Mouse (Mus musculus) CH12.LX (cell line): Measurements from ENCODE around the gene Shmt1. TPM values are rescaled to one million over a fixed set of nuclear protein-coding genes. Genes with fewer than 3 reads are reported as not detected.
"Not testable (repeated sequence)": the region's sequence is repeated elsewhere in the genome, so short reads cannot be mapped to it uniquely, and the experiment has no call there.

Experiments
- DNase-seq: peaks from one replicate; pipeline ENCODE4 v3.0.0-alpha.2; 2013; ENCODE audit errors: extremely low read depth
- H3K27ac ChIP-seq: 2 replicates; pipeline ENCODE4 v1.5.1; 2012; ENCODE audit warnings: low read depth, mild to moderate bottlenecking, control low read depth, moderate library complexity; ENCODE audit not compliant: insufficient read depth
- H3K27me3 ChIP-seq: replicated peaks from 2 replicates; pipeline ENCODE3; 2012; ENCODE audit warnings: inconsistent platforms
- H3K36me3 ChIP-seq, 2 experiments: replicated peaks in 1 of 2; 2 replicates each; pipeline versions ENCODE3 to v1.6.1; 2012; ENCODE audit warnings: inconsistent platforms in 1 of 2, low read length in 1 of 2, mild to moderate bottlenecking in 1 of 2, mixed read lengths in 1 of 2, moderate library complexity in 1 of 2; ENCODE audit not compliant: control insufficient read depth in 1 of 2, insufficient read depth in 1 of 2
- H3K4me1 ChIP-seq, 2 experiments: 2 replicates each; pipeline ENCODE4 v1.6.1; 2012; ENCODE audit warnings: inconsistent platforms in 1 of 2, moderate library complexity in 1 of 2; ENCODE audit not compliant: insufficient read depth in 2 of 2, control insufficient read depth in 1 of 2
- H3K4me2 ChIP-seq: 2 replicates; pipeline ENCODE4 v1.6.1; 2012; ENCODE audit warnings: low read depth, mild to moderate bottlenecking, control low read depth; ENCODE audit not compliant: poor library complexity, insufficient read depth, severe bottlenecking
- H3K4me3 ChIP-seq, 3 experiments: fragments of 150-350 bp in 1 of 3; sonication (generic) in 1 of 3; replicated peaks in 1 of 3; 2 replicates each; pipeline versions ENCODE3 to v1.5.1; 2011 to 2012; ENCODE audit warnings: low read depth in 2 of 3, low read length in 2 of 3, mild to moderate bottlenecking in 2 of 3, moderate library complexity in 2 of 3, control low read depth in 1 of 3, improper control_type of control experiment in 1 of 3, inconsistent platforms in 1 of 3, mixed read lengths in 1 of 3; ENCODE audit not compliant: poor library complexity in 1 of 3
- H3K79me2 ChIP-seq: replicated peaks from 2 replicates; pipeline ENCODE4 v1.6.1; 2012; ENCODE audit warnings: mild to moderate bottlenecking, moderate library complexity; ENCODE audit not compliant: control insufficient read depth, poor library complexity, insufficient read depth, severe bottlenecking; ENCODE audit errors: extremely low read depth
- H3K9ac ChIP-seq: 2 replicates; pipeline ENCODE4 v1.6.1; 2012; ENCODE audit warnings: low read depth, mild to moderate bottlenecking, control low read depth, moderate library complexity; ENCODE audit not compliant: insufficient read depth
- H3K9me3 ChIP-seq: replicated peaks from 2 replicates; pipeline ENCODE3; 2012; ENCODE audit warnings: low read length, inconsistent platforms, mixed read lengths
- BHLHE40 ChIP-seq: IDR thresholded peaks from 2 replicates; pipeline ENCODE4 v1.6.1; 2011; ENCODE audit warnings: mild to moderate bottlenecking, low read depth, low read length, improper control_type of control experiment
- CHD2 ChIP-seq: IDR thresholded peaks from 2 replicates; pipeline ENCODE4 v1.6.1; 2011; ENCODE audit warnings: low read length, improper control_type of control experiment
- CTCF ChIP-seq, 2 experiments: IDR thresholded peaks in 1 of 2; conservative IDR thresholded peaks in 1 of 2; 2 replicates each; pipeline ENCODE4 v1.5.1; 2011 to 2012; ENCODE audit warnings: low read depth in 2 of 2, low read length in 2 of 2, improper control_type of control experiment in 1 of 2, inconsistent platforms in 1 of 2, mild to moderate bottlenecking in 1 of 2, moderate library complexity in 1 of 2
- E2F4 ChIP-seq: IDR thresholded peaks from 2 replicates; pipeline ENCODE4 v1.6.1; 2011; ENCODE audit warnings: low read depth, low read length, improper control_type of control experiment; ENCODE audit not compliant: insufficient replicate concordance
- ELF1 ChIP-seq: IDR thresholded peaks from 2 replicates; pipeline ENCODE4 v1.6.1; 2014; ENCODE audit warnings: low read depth, mild to moderate bottlenecking, inconsistent platforms, low read length, improper control_type of control experiment
- ETS1 ChIP-seq: conservative IDR thresholded peaks from 2 replicates; pipeline ENCODE4 v1.6.1; 2012; ENCODE audit warnings: low read depth, mild to moderate bottlenecking, inconsistent platforms, low read length, improper control_type of control experiment, moderate library complexity
- IRF4 ChIP-seq: IDR thresholded peaks from 2 replicates; pipeline ENCODE4 v1.6.1; 2014; ENCODE audit warnings: low read depth, mild to moderate bottlenecking, inconsistent platforms, low read length, improper control_type of control experiment
- JUN ChIP-seq: IDR thresholded peaks from 2 replicates; pipeline ENCODE4 v1.6.1; 2011; ENCODE audit warnings: low read depth, mild to moderate bottlenecking, low read length, improper control_type of control experiment, moderate library complexity; ENCODE audit not compliant: insufficient read depth
- MAFK ChIP-seq: IDR thresholded peaks from 2 replicates; pipeline ENCODE4 v1.6.1; 2011; ENCODE audit warnings: low read length, improper control_type of control experiment; ENCODE audit not compliant: insufficient replicate concordance
- MAX ChIP-seq: IDR thresholded peaks from 2 replicates; pipeline ENCODE4 v1.6.1; 2011; ENCODE audit warnings: low read length, improper control_type of control experiment
- MAZ ChIP-seq: IDR thresholded peaks from 2 replicates; pipeline ENCODE4 v1.6.1; 2012; ENCODE audit warnings: low read depth, mild to moderate bottlenecking, inconsistent platforms, low read length, improper control_type of control experiment, moderate library complexity
- MEF2A ChIP-seq: IDR thresholded peaks from 2 replicates; pipeline ENCODE4 v1.6.1; 2014; ENCODE audit warnings: low read depth, mild to moderate bottlenecking, inconsistent platforms, low read length, improper control_type of control experiment, borderline replicate concordance
- MXI1 ChIP-seq: IDR thresholded peaks from 2 replicates; pipeline ENCODE4 v1.6.1; 2011; ENCODE audit warnings: mild to moderate bottlenecking, low read depth, low read length, improper control_type of control experiment
- NELFE ChIP-seq: IDR thresholded peaks from 2 replicates; pipeline ENCODE4 v1.6.1; 2011; ENCODE audit warnings: low read depth, low read length, improper control_type of control experiment
- POLR2A ChIP-seq: IDR thresholded peaks from 2 replicates; pipeline ENCODE4 v1.6.1; 2011; ENCODE audit warnings: low read depth, mild to moderate bottlenecking, improper control_type of control experiment, low read length
- RAD21 ChIP-seq: IDR thresholded peaks from 2 replicates; pipeline ENCODE4 v1.6.1; 2011; ENCODE audit warnings: low read depth, mild to moderate bottlenecking, low read length, improper control_type of control experiment, moderate library complexity
- RCOR1 ChIP-seq: conservative IDR thresholded peaks from 2 replicates; pipeline ENCODE4 v1.6.1; 2012; ENCODE audit warnings: low read depth, mild to moderate bottlenecking, inconsistent platforms, low read length, improper control_type of control experiment
- SIN3A ChIP-seq: IDR thresholded peaks from 2 replicates; pipeline ENCODE4 v1.6.1; 2012; ENCODE audit warnings: low read length, improper control_type of control experiment, inconsistent platforms
- TBP ChIP-seq: conservative IDR thresholded peaks from 2 replicates; pipeline ENCODE4 v1.6.1; 2011; ENCODE audit warnings: low read depth, low read length, improper control_type of control experiment
- TCF12 ChIP-seq: IDR thresholded peaks from 2 replicates; pipeline ENCODE4 v1.6.1; 2014; ENCODE audit warnings: low read depth, mild to moderate bottlenecking, inconsistent platforms, low read length, improper control_type of control experiment
- USF2 ChIP-seq: conservative IDR thresholded peaks from 2 replicates; pipeline ENCODE4 v1.6.1; 2011; ENCODE audit warnings: low read depth, low read length, improper control_type of control experiment
- ZC3H11A ChIP-seq: IDR thresholded peaks from 2 replicates; pipeline ENCODE4 v1.6.1; 2012; ENCODE audit warnings: low read depth, mild to moderate bottlenecking, inconsistent platforms, low read length, improper control_type of control experiment
- ZMIZ1 ChIP-seq: IDR thresholded peaks from 2 replicates; pipeline ENCODE4 v1.6.1; 2012; ENCODE audit warnings: low read depth, mild to moderate bottlenecking, inconsistent platforms, low read length, improper control_type of control experiment
- dilution Hi-C: fragments of 300-500 bp; cut with MboI; formaldehyde crosslinking; loops from 2 replicates; pipeline ENCODE4 v1.14.3; 2020; ENCODE audit warnings: low sequenced_read_pairs; ENCODE audit not compliant: extremely low pct_unique_long_range_greater_than_20kb, extremely low pct_ligation_motif_present
- in situ Hi-C: fragments of 300-500 bp; cut with MboI; formaldehyde crosslinking; loops from 3 replicates; pipeline ENCODE4 v1.14.3; 2019; ENCODE audit warnings: low sequenced_read_pairs, low pct_ligation_motif_present, low pct_unique_long_range_greater_than_20kb, mixed read lengths
- polyA plus RNA-seq: library from polyadenylated mRNA; unstranded; fragments of >175 nt; gene quantifications from 2 replicates; pipeline ENCODE4 v1.2.1, GENCODE M21; 2012; ENCODE audit warnings: low read depth; ENCODE audit not compliant: insufficient read length
- total RNA-seq, 2 experiments: library from RNA; depleted of rRNA; stranded (reverse); fragments of 300-350 nt in 1 of 2; fragments of >200 nt in 1 of 2; gene quantifications; 2 replicates each; pipeline ENCODE4 v1.2.3; 2012 to 2014

The Shmt1 gene
- total RNA-seq (2012; rRNA removed): 136 and 189 TPM in 2 replicates
- total RNA-seq (2014; rRNA removed): 197 and 235 TPM in 2 replicates
- polyA plus RNA-seq: 178 TPM in 2 replicates

DNA sequence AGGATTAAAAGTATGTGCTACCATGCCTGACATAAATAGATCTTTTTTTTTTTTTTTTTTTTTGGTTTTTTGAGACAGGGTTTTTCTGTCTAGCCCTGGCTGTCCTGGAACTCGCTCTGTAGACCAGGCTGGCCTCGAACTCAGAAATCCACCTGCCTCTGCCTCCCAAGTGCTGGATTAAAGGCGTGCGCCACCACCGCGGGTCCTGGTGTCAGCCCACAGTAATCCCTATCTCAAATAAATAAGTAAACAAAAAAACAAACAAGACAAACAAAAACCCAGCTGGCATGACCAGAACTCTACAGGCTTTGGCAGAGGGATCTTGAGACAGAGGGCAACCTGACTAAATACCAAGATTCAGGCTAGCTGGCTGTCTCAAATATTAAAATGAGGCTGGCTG, at the start of gene Shmt1:
Shmt1 (minus strand) TSS at position 101 of the 400 bp plus-strand sequence.
- Histone ChIP-seq H3K27ac (peak within 1 kb of the TSS; percentile 3; the same call in 1 of the 2 replicates), H3K4me3 (peak within 1 kb of the TSS; percentile 70 to 80 (median 72)), H3K27me3 (peaks cover 13% of the 10 kb centered on the region), H3K4me2 (peak within 1 kb of the TSS; percentile 99), H3K9ac (peak within 1 kb of the TSS; percentile 64), H3K79me2 (peaks cover 42% of the 10 kb centered on the region), H3K36me3 (peaks cover 0 to 18% of the 10 kb centered on the region in 2 experiments), H3K4me1 (peaks cover 5 to 35% of the 10 kb centered on the region in 2 experiments; a peak in 3 of 4 replicates)
- in situ Hi-C loops: loop anchor here (5.0 kb wide), 1 partner anchor 34 kb away; the partner anchor contains the start of genes Smcr8 and Top3a
- DNase-seq, H3K9me3 ChIP-seq, dilution Hi-C loops: not testable (repeated sequence)
- TF ChIP-seq TBP: peak; percentile 57; the same call in 1 of the 2 replicates

DNA sequence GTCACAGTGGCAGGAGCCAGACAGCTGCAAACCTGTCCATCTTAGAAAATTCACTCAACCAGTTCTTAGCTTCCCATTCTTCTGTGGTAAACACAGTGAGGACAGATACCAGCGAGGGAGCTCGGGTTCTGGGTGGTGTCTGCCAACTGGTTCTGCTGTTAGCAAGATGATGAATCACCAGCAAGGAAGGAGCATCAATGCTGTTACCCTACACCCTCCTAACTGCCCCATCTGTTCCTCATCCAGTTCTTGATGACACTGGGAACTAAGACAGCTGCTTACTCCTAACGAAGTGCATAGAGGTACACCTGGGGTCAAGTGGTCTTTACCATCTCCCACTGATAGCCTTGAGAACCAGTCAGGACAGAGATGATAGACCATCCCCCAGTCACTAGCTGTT, 45.1 kb upstream of the Shmt1 start:
- Histone ChIP-seq H3K79me2 (no peaks in the 10 kb centered on the region; the same call in 1 of the 2 replicates), H3K4me3 (no peak overlapping the region), H3K4me2 (no peak overlapping the region), H3K4me1 (no peaks in the 10 kb centered on the region), H3K9ac (no peak overlapping the region), H3K36me3 (peaks cover 74 to 91% of the 10 kb centered on the region in 2 experiments), H3K27me3 (no peaks in the 10 kb centered on the region), H3K9me3 (no peaks in the 10 kb centered on the region), H3K27ac (no peak overlapping the region)
- dilution Hi-C loops: no loop called here
- TF ChIP-seq RAD21 (no peak), MEF2A (no peak), MAX (no peak), E2F4 (no peak), USF2 (no peak), CTCF (conservative IDR thresholded peaks at IDR 0.05 in 1 of 2, IDR thresholded peaks at IDR 0.05 in 1 of 2; ENCODE audit: low read depth in 2 of 2, low read length in 2 of 2) (no peak), MAFK (no peak), ELF1 (no peak), TBP (no peak), ZMIZ1 (no peak), TCF12 (no peak), IRF4 (no peak), NELFE (no peak), SIN3A (no peak), CHD2 (no peak)
- in situ Hi-C loops: no loop called here
- DNase-seq: no peak

DNA sequence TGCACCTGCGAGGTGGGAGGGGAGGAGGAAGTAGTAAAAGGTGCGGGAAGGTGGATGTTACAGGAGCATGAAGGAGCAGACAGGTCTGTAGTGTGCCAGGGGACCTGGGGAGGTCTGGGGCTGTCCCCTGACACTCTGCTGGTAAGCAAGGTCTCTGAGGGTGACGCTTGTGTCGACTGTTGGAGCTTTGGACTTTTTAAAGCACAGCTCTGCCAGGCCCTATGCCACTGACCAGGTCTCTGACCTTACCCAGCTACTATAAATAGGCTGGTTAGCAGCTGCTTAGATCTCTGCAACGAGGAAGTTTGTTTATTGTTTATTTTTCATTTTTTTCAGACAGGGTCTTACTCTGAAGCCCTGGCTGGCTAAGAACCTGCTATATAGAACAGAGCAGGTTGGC, 33.9 kb upstream of the Shmt1 start:
- Histone ChIP-seq H3K27ac (no peak overlapping the region), H3K4me3 (no peak overlapping the region), H3K4me1 (peaks cover 4 to 25% of the 10 kb centered on the region in 2 experiments; a peak in 3 of 4 replicates)
- TF ChIP-seq MEF2A (no peak), ETS1 (no peak), SIN3A (no peak), ZC3H11A (no peak), RCOR1 (no peak), POLR2A (no peak), MAZ (no peak), ELF1 (no peak), USF2 (no peak), MXI1 (no peak), JUN (no peak), IRF4 (no peak), BHLHE40 (no peak)
- TF ChIP-seq, all 38 proteins: peak for 0
- in situ Hi-C loops: no loop called here
- no peak for DNase-seq
- no peak overlapping the region for H3K4me2 ChIP-seq
- peaks cover 43 to 85% of the 10 kb centered on the region in 2 experiments for H3K36me3 ChIP-seq
- dilution Hi-C loops: no loop called here
- no peaks in the 10 kb centered on the region for H3K27me3 ChIP-seq
- no peaks in the 10 kb centered on the region for H3K9me3 ChIP-seq
- H3K79me2 ChIP-seq: peaks cover 5% of the 10 kb centered on the region; the same call in 1 of the 2 replicates
- H3K9ac ChIP-seq: no peak overlapping the region
